Mouse (Mus musculus) spleen, adult 2 months (tissue): ENCODE measurements around the gene Ednra.

Experiments used
- CTCF ChIP-seq: fragments of 200-500 bp; IDR thresholded peaks from 2 replicates; pipeline ENCODE4 v1.5.1; 2011; ENCODE audit warnings: mild to moderate bottlenecking, inconsistent platforms; ENCODE audit not compliant: insufficient read depth, insufficient read length, insufficient replicate concordance; ENCODE audit errors: extremely low read depth
- POLR2A ChIP-seq: fragments of 200-500 bp; IDR thresholded peaks from 2 replicates; pipeline ENCODE4 v1.6.1; 2011; ENCODE audit warnings: low read depth, low read length, inconsistent platforms

GRCm38 (mm10) chr8:77623677-77624209 lies 100.5 kb downstream of the Ednra start:
- TF ChIP-seq POLR2A, result no peak
- TF ChIP-seq CTCF, result no peak
